Mouse (Mus musculus) bone marrow macrophage, adult 2 months (primary cell): ENCODE results near the gene Col4a6.

Experiments
- CTCF ChIP-seq: IDR thresholded peaks from 2 replicates; pipeline ENCODE4 v1.5.1; 2012; ENCODE audit warnings: low read depth, mild to moderate bottlenecking, low read length, moderate library complexity
- POLR2A ChIP-seq: IDR thresholded peaks from 2 replicates; pipeline ENCODE4 v1.6.1; 2012; ENCODE audit warnings: mild to moderate bottlenecking, low read depth, low read length, borderline replicate concordance

DNA sequence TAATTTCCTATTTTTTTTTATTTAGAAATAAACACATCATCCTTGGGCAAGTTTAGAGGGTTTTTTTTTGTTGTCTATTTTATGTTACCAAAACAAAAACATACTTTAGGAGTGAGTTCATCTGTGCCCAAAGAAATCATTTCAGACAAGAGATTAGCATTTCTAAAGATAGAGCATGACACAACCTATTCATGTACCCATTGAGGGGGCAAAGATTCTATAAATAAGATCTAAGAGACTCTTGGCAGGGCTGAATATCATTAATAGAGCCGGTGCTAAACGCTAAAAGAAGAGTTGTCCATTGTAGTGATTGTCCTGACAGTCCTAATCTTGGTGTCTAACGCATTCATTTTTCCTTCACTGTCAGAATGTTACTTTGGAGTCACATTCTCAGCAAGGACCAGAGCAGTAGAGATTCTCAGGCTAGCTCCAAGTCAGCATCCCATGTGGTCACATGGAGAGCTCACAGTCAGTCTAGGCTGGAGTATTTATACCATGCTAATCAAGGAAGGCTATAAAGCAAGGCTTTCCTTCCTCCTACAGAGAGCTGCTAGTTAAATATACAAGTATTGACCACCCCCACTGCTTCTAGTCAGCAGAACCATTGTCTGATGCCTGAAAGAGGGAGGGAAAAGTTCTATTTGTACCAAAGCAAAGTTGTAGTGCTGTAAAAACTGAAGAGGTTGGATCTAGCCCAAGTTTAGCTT, 88.3 kb downstream of the Col4a6 start:
- no peak for TF ChIP-seq POLR2A
- no peak for TF ChIP-seq CTCF
